Mouse (Mus musculus): Measurements from ENCODE around the gene Cdk1. TPM values are rescaled to one million over a fixed set of nuclear protein-coding genes. Genes with fewer than 3 reads are reported as not detected.
A peak's percentile ranks its signal among the peaks of the same experiment; 100 is the strongest.
"Not testable (repeated sequence)": the region's sequence is repeated elsewhere in the genome, so short reads cannot be mapped to it uniquely, and the experiment has no call there.

Cdk1 gene
- polyA plus RNA-seq, 1 experiment from 2014 or later: 634 TPM

GRCm38 (mm10) chr10:69373796-69374550 is 21.2 kb upstream of the Cdk1 start:
- Histone ChIP-seq H3K4me3 (no peak overlapping the region), H3K9me3 (no peaks in the 10 kb centered on the region), H3K27me3 (no peaks in the 10 kb centered on the region), H3K4me2 (no peak overlapping the region), H3K4me1 (no peaks in the 10 kb centered on the region), H3K9ac (no peak overlapping the region), H3K36me3 (no peaks in the 10 kb centered on the region), H3K27ac (no peak overlapping the region)
- ATAC-seq (ENCODE audit: borderline replicate concordance, extremely low read depth, low FRiP score, low TSS enrichment): no peak
- WGBS: 71% methylated on average over 10 of the region's 10 CpGs

GRCm38 (mm10) chr10:69372061-69372460 is 19.3 kb upstream of the Cdk1 start:
- no peak for ATAC-seq (ENCODE audit: borderline replicate concordance, extremely low read depth, low FRiP score, low TSS enrichment)
- WGBS: 80% methylated on average over 14 of the region's 14 CpGs
- no peaks in the 10 kb centered on the region for H3K4me1 ChIP-seq

GRCm38 (mm10) chr10:69371441-69371840 is 18.7 kb upstream of the Cdk1 start:
- Histone ChIP-seq H3K9ac (no peak overlapping the region), H3K27ac (no peak overlapping the region), H3K27me3 (no peaks in the 10 kb centered on the region), H3K36me3 (no peaks in the 10 kb centered on the region), H3K4me3 (no peak overlapping the region), H3K4me1 (no peaks in the 10 kb centered on the region), H3K4me2 (no peak overlapping the region), H3K9me3 (no peaks in the 10 kb centered on the region)
- no peak for ATAC-seq (ENCODE audit: borderline replicate concordance, extremely low read depth, low FRiP score, low TSS enrichment)
- WGBS: 13% methylated on average over 10 of the region's 10 CpGs

More at GRCm38 (mm10) chr10:69372061-69372460, 19.3 kb upstream of the Cdk1 start:
- H3K4me2 ChIP-seq: no peak overlapping the region
- H3K27ac ChIP-seq: no peak overlapping the region
- no peak overlapping the region for H3K9ac ChIP-seq
- H3K4me3 ChIP-seq: no peak overlapping the region
- H3K9me3 ChIP-seq: no peaks in the 10 kb centered on the region
- H3K36me3 ChIP-seq: no peaks in the 10 kb centered on the region
- no peaks in the 10 kb centered on the region for H3K27me3 ChIP-seq

GRCm38 (mm10) chr10:69369321-69369720 is 16.6 kb upstream of the Cdk1 start:
- H3K27ac ChIP-seq: no peak overlapping the region
- WGBS: 78% methylated on average over 6 of the region's 6 CpGs
- no peaks in the 10 kb centered on the region for H3K9me3 ChIP-seq
- H3K36me3 ChIP-seq: no peaks in the 10 kb centered on the region
- H3K4me3 ChIP-seq: no peak overlapping the region
- ATAC-seq (ENCODE audit: borderline replicate concordance, extremely low read depth, low FRiP score, low TSS enrichment): no peak
- no peaks in the 10 kb centered on the region for H3K4me1 ChIP-seq
- H3K9ac ChIP-seq: no peak overlapping the region
- no peak overlapping the region for H3K4me2 ChIP-seq
- H3K27me3 ChIP-seq: no peaks in the 10 kb centered on the region

GRCm38 (mm10) chr10:69366877-69367387 is 14.2 kb upstream of the Cdk1 start:
- Histone ChIP-seq H3K27ac (no peak overlapping the region), H3K27me3 (no peaks in the 10 kb centered on the region), H3K4me1 (no peaks in the 10 kb centered on the region), H3K36me3 (no peaks in the 10 kb centered on the region), H3K4me2 (no peak overlapping the region), H3K9me3 (no peaks in the 10 kb centered on the region), H3K9ac (no peak overlapping the region), H3K4me3 (no peak overlapping the region)
- 85% methylated on average over 13 of the region's 13 CpGs for WGBS
- no peak for ATAC-seq (ENCODE audit: borderline replicate concordance, extremely low read depth, low FRiP score, low TSS enrichment)

GRCm38 (mm10) chr10:69366208-69366607 is 13.5 kb upstream of the Cdk1 start:
- Histone ChIP-seq H3K36me3 (no peaks in the 10 kb centered on the region), H3K27me3 (no peaks in the 10 kb centered on the region), H3K4me3 (no peak overlapping the region), H3K4me1 (no peaks in the 10 kb centered on the region), H3K9ac (no peak overlapping the region), H3K27ac (no peak overlapping the region), H3K4me2 (no peak overlapping the region), H3K9me3 (no peaks in the 10 kb centered on the region)
- ATAC-seq (ENCODE audit: borderline replicate concordance, extremely low read depth, low FRiP score, low TSS enrichment): no peak
- WGBS: 83% methylated on average over 11 of the region's 11 CpGs

GRCm38 (mm10) chr10:69359666-69360065 is 6.9 kb upstream of the Cdk1 start:
- WGBS: 88% methylated on average over 1 of the region's 1 CpGs
- no peak for ATAC-seq (ENCODE audit: borderline replicate concordance, extremely low read depth, low FRiP score, low TSS enrichment)
- Histone ChIP-seq H3K36me3 (no peaks in the 10 kb centered on the region), H3K4me2 (no peak overlapping the region), H3K9ac (no peak overlapping the region), H3K27ac (no peak overlapping the region), H3K4me3 (no peak overlapping the region), H3K9me3 (no peaks in the 10 kb centered on the region), H3K4me1 (no peaks in the 10 kb centered on the region), H3K27me3 (no peaks in the 10 kb centered on the region)

- peak overlapping the region; percentile 51 for H3K27ac ChIP-seq
- peak; percentile 10; the same call in 1 of the 2 replicates for ATAC-seq (ENCODE audit: borderline replicate concordance, extremely low read depth, low FRiP score, low TSS enrichment)
Measured at GRCm38 (mm10) chr10:69353086-69353479, 345 bp upstream of the Cdk1 start.

GRCm38 (mm10) chr10:69351842-69352211 is 911 bp downstream of the Cdk1 start:
- H3K36me3 ChIP-seq: peaks cover 36% of the 10 kb centered on the region
- H3K4me1 ChIP-seq: peaks cover 39% of the 10 kb centered on the region
- no peaks in the 10 kb centered on the region for H3K9me3 ChIP-seq
- peak overlapping the region; percentile 67 for H3K4me2 ChIP-seq
- no peaks in the 10 kb centered on the region for H3K27me3 ChIP-seq
- WGBS: under 1% methylated on average over 11 of the region's 11 CpGs
- no peak; the same call in 1 of the 2 replicates for ATAC-seq (ENCODE audit: borderline replicate concordance, extremely low read depth, low FRiP score, low TSS enrichment)
- H3K9ac ChIP-seq: peak overlapping the region; percentile 81
- H3K4me3 ChIP-seq: peak overlapping the region; percentile 73
- H3K27ac ChIP-seq: peak overlapping the region; percentile 86

More at GRCm38 (mm10) chr10:69353086-69353479, 345 bp upstream of the Cdk1 start:
- H3K27me3 ChIP-seq, H3K9me3 ChIP-seq, H3K9ac ChIP-seq: not testable (repeated sequence)
- Histone ChIP-seq H3K4me2 (peak overlapping the region; percentile 44), H3K36me3 (peaks cover 24% of the 10 kb centered on the region), H3K4me1 (peaks cover 29% of the 10 kb centered on the region), H3K4me3 (peak overlapping the region; percentile 73)
- WGBS: 30% methylated on average over 5 of the region's 5 CpGs

- peak overlapping the region; percentile 81 for H3K9ac ChIP-seq
- no peaks in the 10 kb centered on the region for H3K9me3 ChIP-seq
- peaks cover 42% of the 10 kb centered on the region for H3K36me3 ChIP-seq
- H3K27ac ChIP-seq: peak overlapping the region; percentile 86
- no peak for ATAC-seq (ENCODE audit: borderline replicate concordance, extremely low read depth, low FRiP score, low TSS enrichment)
- 2% methylated on average over 11 of the region's 12 CpGs for WGBS
- no peaks in the 10 kb centered on the region for H3K27me3 ChIP-seq
- H3K4me1 ChIP-seq: peaks cover 39% of the 10 kb centered on the region
- peak overlapping the region; percentile 67 for H3K4me2 ChIP-seq
- peak overlapping the region; percentile 73 for H3K4me3 ChIP-seq
Measured at GRCm38 (mm10) chr10:69351071-69351841, 1.5 kb downstream of the Cdk1 start.

GRCm38 (mm10) chr10:69348206-69348605 is 4.5 kb downstream of the Cdk1 start:
- H3K4me3 ChIP-seq: no peak overlapping the region
- H3K9ac ChIP-seq: no peak overlapping the region
- no peak for ATAC-seq (ENCODE audit: borderline replicate concordance, extremely low read depth, low FRiP score, low TSS enrichment)
- no peaks in the 10 kb centered on the region for H3K9me3 ChIP-seq
- no peak overlapping the region for H3K27ac ChIP-seq
- H3K27me3 ChIP-seq: no peaks in the 10 kb centered on the region
- peaks cover 39% of the 10 kb centered on the region for H3K4me1 ChIP-seq
- H3K36me3 ChIP-seq: peaks cover 70% of the 10 kb centered on the region
- H3K4me2 ChIP-seq: peak overlapping the region; percentile 12; the same call in 1 of the 2 replicates
- 58% methylated on average over 8 of the region's 8 CpGs for WGBS

- H3K4me2 ChIP-seq: no peak overlapping the region
- H3K27ac ChIP-seq: no peak overlapping the region
- no peak overlapping the region for H3K9ac ChIP-seq
- H3K36me3 ChIP-seq: peaks cover 98% of the 10 kb centered on the region
- peaks cover 2% of the 10 kb centered on the region for H3K4me1 ChIP-seq
- no peak for ATAC-seq (ENCODE audit: borderline replicate concordance, extremely low read depth, low FRiP score, low TSS enrichment)
- H3K4me3 ChIP-seq: no peak overlapping the region
- H3K9me3 ChIP-seq: no peaks in the 10 kb centered on the region
- H3K27me3 ChIP-seq: no peaks in the 10 kb centered on the region
- 79% methylated on average over 9 of the region's 9 CpGs for WGBS
Measured at GRCm38 (mm10) chr10:69342328-69342727, 10.4 kb downstream of the Cdk1 start.

Data from lung, embryonic 15.5 days (tissue).